Mouse (Mus musculus): Measurements from ENCODE around the gene Ric8b. TPM values are rescaled to one million over a fixed set of nuclear protein-coding genes. Genes with fewer than 3 reads are reported as not detected.

Gene Ric8b
- total RNA-seq, 2 experiments from 2014 or later, result 31.6 to 37.6 TPM

DNA sequence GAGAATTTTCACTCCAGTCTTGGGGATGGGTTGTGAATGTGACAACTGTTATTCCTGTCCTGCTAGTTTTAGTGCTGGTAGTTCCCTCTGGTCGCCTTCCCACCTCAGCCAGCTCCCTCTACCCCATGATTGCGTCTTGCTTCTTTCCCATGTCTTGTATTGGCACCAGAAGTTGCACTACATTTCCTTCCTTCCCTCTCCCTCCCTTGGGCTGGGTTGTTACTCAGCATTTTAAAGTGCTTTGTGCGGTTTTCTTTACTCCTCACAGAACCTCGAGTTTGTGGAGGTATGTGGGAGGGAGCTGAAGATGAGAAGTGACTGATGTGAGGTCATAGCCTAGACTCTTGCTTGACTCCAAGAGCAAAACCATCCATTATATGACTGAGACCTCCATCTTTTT, 38.8 kb downstream of the Ric8b start:
- intact Hi-C loops (cut with DNase I), result no loop called here
- no peak for DNase-seq

DNA sequence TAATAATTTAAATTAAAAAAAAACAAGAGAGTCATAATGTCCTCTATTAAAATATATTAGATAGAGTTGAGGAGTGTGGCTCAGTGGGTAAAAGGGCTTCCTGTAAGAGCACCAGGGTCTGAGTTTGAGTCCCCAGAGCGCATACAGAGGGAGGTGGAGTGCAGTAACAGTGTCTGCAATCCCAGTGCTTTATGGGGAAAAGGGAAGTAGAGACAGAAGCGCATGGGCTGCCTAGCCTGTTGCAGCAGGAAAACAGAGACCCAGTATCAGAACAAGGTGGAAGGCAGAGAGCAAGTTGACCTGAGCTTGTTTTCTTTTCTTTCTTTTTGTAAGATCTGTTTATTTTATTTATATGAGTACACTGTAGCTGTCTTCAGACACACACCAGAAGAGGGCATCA, 41.2 kb downstream of the Ric8b start:
- no peak for DNase-seq
- intact Hi-C loops (cut with DNase I), result no loop called here

DNA sequence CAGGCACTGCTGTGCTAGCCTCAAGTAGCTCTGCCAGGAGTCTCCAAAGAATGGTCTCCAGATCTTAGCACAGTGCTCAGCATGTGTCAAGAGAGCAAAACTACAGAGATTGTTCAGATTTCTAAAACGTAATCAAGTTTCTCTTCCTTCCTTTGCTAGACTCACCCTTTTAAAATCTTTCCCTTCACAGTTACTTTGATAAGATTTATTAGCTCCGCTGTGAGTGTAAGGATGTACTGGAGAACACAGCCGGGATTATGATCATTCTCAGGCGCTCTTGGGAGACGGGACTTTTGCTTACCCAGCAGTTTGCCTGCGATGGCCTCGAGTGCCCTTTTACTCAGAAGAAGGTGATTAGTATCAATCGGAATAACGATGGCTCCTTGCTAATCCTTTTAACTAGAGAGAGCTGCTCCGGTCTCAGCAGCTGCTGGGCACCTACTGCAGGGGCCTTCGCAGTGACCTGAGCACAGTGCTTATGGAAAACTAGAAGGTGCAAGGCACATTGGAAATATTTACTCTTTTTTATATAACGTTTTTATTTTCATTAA, 43.0 kb downstream of the Ric8b start:
- intact Hi-C loops (cut with DNase I), result no loop called here
- no peak for DNase-seq

DNA sequence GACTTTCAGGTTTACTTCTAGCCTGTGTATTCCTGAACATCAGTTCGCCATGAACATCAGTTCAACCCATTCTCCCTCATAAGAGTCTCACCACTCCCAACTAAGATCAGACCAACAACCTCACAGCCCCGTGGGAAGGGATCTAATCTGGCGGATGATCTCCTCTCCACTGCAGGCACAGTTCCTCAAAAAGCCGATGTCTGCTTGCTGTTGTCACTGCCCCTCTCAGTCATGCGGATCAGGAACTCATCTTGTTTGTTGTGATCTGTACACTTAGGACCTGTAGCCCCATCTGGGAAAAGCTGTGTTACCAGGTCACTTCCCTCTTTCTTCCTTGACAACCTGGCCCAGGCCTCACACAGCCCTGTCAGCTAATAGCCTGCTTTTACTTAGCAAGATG, 45.7 kb downstream of the Ric8b start:
- no peak for DNase-seq
- intact Hi-C loops (cut with DNase I), result no loop called here

DNA sequence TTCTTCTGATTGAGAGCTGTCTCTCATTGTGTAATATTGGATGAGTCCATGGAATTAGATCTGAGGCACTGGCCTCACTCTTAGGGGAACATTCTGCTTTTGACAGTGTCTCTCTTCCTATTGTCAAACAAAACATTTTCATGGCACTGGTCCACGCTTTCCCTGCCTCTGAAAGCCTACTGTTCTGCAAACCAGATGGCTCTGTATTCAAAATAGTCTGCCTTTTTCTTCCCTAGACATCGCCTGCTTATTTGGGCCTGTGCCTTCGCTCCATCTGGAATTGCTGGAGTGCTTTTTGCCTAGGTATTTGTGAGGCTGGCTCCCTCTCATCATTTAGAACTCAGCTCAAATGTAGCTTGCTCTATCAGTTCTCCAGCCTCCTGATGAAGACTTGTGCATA, 46.3 kb downstream of the Ric8b start:
- intact Hi-C loops (cut with DNase I), result no loop called here
- no peak for DNase-seq

DNA sequence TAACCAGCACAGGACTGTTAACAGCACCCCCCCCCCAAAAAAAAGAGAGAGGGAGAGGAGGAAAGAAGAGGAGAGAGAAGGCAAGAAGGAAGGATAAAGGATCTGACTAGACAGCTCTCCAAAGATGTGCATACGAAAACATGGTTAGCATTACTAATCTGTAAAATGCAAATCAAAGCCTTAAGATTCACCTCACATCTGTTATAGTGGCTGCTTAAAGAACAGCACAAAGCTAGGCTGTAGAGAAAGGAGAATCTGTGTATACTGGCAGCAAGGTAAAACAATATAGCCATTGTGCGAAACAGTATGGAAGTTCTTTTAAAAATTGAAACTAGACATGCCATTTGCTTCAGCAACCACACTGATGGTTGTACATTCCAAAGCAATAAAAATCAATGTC, 49.1 kb downstream of the Ric8b start:
- intact Hi-C loops (cut with DNase I), result no loop called here
- no peak for DNase-seq

DNA sequence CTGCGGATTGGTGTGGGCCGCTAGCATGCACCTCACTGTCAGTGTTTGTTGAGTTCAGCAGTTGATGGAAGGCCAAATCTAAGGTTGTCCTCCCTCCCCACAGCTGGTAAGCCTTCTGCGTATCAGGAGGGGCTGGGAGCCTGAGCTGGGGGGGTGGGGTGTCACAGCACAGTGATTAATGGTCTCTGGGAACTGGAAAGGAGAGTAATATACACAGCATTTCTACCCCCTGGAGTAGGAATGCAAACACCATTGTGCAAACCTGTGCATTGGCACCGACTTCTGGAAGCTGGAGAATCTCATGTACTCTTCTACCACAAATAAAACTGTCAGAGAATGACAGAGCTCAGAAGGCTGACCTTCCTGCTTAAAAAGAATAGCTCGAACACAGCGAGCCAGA, 50.2 kb downstream of the Ric8b start:
- no peak for DNase-seq
- intact Hi-C loops (cut with DNase I), result no loop called here

DNA sequence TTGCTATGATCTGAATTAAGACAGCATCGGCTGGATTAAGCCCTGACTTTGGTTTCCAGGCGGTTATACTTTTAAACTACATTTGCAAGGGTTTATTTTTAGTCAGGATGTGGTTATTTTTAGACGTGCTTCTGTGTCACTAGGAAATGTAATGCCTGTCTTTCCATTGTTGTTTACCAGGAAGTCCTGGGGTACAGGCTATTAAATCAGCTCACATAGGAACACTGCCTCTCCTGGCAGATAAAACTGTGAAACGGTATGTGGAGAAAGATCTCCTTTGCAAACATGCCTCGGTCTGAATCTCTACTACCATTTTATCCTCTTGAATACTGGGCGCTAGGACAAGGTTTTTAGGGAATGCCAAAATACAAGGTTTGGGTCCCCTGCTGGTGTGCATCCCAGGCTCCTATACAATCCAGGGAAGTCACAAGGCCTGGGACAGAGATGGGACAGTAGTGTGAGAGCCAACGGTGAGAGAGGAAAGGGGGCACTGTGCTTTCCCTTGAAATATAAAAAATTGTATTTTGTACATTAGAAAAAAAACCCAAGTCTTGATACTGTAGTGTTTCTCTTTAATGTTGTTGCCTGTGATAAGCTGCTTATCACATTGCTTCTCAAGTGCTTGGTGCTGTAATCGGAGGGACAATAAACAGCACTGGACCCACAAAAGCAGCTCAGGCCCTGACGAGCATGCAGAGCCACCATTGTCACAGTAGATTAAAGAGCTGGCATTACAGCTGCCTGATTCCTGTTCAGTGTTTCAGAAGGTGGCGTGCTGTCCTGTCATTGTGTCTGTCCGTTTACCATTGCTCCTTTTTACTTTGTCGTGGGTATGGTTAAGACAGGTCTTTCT, 51.7 kb downstream of the Ric8b start:
- DNase-seq, result no peak
- intact Hi-C loops (cut with DNase I), result no loop called here

DNA sequence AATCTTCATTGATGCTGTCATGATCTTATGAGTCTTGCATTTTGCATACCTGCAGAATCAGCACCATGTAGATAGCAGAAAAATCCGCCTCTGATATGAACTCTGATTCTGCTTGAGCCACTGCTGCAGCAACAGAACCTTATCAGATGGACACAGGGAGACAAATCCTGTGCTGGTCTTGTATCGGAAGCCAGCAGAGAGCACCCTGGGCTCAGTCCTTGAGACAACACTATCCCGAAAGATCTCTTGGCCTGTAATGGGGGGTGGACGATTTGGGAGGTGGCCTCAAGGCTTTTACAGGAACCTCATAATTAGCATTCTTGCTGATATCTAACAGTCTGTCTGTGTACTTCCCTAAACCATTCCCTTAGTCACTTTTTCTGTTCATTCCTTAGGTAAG, 57.8 kb downstream of the Ric8b start:
- no peak for DNase-seq
- intact Hi-C loops (cut with DNase I), result no loop called here

DNA sequence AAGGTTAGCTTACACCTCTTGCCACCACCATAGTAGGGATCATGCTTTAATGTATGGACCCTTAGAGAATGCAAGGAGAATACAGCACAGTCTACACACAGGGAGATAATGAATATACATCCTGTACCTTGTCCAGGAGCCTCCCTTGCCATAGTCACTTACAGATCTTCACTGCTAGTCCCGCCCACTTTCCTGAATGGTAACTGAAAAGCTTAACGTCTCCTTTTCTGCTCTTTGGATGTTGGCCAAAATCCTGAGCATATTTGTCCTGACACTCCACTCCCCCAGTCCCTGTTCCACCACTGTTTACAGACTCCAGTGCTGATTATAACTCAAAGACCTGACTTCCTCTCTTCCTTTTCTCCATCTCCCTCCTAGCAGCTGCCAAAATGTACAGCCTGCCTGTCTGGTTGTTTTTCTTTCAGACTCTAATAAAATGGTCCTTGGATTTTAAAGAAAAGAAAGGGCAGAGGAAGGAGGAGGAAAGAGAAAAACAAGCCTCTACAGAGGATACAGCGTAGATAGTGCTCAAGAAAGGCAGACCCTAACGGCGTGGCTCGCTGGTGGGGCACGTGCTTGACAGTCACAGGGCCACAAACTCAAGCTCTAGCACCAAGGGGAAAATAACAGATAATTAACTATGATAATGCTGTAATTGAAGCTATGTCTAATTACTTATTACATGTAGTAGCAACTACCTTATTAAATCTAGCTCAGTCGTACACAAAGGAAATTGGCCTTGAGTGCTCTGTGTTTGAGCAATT, 59.4 kb downstream of the Ric8b start:
- DNase-seq, result no peak
- intact Hi-C loops (cut with DNase I), result no loop called here

DNA sequence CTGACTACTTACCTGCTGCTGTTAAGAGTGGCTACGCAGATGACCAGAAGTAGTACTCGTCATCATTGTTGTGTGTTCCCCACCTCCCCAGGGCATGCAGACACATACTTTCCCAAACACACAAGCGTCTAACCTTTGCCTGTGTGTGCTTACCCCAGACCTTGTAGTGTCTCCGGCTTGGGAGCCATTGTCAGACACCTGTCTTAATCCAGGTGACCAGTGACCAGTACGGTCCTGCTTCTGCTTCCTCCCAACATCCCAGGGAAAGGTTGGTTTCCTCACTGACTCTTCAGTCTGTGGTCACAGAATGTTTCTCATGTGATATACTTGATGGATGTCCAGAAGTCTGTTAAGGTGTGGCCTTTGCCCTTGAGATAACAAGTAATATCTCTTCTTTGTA, 62.9 kb downstream of the Ric8b start:
- intact Hi-C loops (cut with DNase I), result no loop called here
- DNase-seq, result no peak

DNA sequence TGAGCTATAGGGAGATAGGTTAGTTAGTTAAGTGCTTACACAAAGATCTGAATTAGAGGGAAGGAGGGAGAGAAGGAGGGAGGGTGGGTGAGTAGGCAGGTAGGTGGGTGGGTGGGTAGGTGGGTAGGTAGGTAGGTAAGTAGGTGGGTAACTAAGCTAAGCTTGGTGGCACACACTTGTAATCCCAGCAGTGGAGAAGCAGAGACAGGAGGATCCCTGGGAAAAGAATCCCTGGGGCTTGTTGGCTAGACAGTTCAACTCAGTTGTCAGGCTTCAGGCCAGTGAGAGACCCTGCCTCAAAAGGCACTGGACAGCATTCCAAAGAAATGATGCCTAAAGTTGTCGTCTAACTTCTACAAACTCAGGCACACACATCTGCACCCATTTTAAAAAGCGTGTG, 64.0 kb downstream of the Ric8b start:
- intact Hi-C loops (cut with DNase I), result no loop called here
- DNase-seq, result no peak

DNA sequence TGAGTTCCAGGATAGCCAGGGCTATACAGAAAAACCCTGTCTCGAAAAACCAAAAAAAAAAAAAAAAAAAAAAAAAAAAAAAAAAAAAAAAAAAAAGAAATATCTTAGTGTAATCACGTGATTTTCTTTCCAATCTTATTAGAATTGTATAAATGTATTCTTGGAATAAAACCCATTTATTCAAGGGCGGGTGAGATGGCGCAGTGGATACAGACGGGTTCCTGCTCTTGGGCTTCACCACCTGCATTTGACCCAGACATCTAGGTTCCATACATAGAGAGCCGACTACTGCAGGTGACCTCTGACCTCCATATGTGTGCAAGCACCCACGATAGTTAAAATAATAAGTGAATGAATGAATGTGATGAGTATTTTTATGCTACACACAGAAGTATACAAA, 65.3 kb downstream of the Ric8b start:
- intact Hi-C loops (cut with DNase I), result no loop called here
- no peak for DNase-seq

DNA sequence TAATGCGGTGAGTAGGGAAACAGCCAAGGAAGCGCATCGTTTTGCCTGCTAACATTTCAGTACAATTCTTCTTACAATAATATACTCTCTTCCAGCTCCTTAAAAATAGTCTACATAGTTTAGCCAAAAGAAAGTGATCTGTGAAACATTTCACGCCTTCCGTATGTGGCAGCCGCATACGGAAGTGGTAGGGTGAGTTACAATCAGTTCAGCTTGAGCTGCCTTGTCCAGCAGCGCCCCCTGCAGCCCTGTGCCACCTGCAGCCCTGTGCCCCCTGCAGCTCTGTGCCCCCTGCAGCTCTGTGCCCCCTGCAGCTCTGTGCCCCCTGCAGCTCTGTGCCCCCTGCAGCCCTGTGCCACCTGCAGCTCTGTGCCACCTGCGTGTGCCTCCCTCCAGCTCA, 68.5 kb downstream of the Ric8b start:
- DNase-seq, result peak; percentile 25 to 56
- intact Hi-C loops (cut with DNase I), result loop anchor here (5.0 kb wide), 3 partner anchors 74 to 344 kb away; no protein-coding TSS in a partner anchor

DNA sequence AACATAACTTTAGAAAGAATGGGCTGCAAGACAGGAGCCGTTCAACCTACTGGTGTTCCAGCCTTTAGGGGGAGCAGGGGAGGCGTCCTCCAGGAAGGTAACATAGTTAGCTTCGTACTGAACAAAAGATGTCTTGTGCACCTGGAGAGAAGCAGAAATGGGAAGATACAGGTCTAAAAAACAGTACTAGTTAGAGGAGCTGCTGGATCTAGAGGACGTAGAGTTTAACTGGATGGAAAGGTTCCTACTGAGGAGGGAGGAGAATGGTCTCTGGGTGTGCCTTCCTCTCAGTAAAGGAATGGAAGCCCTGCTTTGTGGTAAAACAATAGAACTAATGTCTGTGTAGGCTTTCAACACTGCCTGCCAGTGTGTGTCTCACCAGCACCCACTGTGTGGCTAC, 70.2 kb downstream of the Ric8b start:
- intact Hi-C loops (cut with DNase I), result loop anchor here (5.0 kb wide), 3 partner anchors 75 to 345 kb away; no protein-coding TSS in a partner anchor
- no peak for DNase-seq

DNA sequence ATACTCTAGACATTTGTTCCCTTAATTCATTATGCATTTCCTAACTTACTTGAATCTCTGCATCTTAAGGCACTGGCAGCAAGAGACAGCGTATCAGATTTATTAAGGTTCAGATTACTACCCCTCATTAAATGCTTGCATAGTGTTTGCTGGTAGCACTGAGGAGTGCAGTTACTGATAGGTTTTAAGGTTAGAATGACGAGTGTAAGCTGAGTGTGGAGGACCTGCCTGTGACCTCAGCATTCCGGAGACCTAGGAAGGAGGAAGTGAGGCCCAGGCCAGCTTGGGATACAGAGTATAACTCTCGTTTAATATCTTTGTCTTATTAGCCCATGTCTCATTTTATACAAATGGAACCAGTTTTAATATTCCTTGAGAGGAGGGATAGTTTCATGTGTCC, 71.2 kb downstream of the Ric8b start:
- intact Hi-C loops (cut with DNase I), result loop anchor here (5.0 kb wide), 3 partner anchors 76 to 346 kb away; no protein-coding TSS in a partner anchor
- no peak for DNase-seq

DNA sequence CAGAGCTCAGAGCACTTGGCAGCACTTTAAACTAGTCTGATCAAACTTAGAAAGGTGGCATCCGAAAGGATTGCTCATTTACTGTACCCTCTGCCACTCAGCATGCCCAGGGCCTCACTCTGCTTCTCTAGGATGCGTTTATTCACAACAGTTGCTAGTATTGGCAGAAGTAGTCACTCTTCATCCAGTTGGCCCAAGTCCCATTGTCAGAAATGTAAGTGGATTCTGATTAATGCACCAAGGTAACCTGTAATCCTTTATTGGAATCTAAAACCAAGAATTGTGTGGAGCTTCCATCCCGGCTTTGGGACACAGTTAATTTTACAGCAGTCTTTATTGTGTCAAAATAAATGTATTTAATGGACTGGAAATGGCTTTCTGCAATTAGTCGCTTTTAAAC, 76.9 kb downstream of the Ric8b start:
- no peak for DNase-seq
- intact Hi-C loops (cut with DNase I), result no loop called here

DNA sequence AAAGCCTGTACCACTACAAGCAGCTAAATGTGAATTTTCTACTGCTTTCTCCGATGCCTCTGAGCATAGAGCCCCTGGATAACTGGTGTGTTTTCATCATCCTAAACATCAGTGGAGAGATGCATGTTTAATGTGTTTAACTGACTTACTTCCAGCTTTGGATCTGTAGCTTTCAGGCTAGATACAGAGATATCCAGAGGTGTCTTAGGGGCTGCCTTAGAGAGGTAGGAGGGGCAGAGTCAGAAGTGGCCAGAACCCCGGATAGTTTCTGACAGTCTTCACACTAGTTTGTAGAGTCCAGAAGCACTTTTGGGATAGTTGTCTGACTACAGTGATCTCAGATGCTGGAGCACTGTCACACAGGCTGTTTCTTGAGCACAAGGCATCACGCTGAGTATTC, 77.6 kb downstream of the Ric8b start:
- intact Hi-C loops (cut with DNase I), result no loop called here
- DNase-seq, result no peak

DNA sequence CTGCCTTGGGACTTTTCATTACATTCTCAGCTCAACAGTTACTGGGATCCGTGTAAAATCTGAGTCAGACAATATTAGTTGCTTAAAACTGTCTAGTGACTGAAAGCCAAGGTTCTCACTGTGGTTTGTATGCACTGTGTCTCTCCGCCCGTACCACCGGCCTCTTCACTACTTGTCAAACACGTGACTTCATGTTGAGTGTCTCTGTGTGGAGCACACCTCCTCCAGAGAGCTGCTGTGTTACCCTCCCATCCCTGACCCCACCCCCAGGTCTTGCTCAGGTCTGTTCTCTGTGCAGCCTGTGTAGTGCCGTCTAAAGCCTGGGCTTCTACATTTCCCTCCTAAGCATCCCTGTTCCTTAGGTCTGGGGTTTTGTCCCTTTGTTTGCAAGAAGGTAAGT, 79.0 kb downstream of the Ric8b start:
- intact Hi-C loops (cut with DNase I), result no loop called here
- DNase-seq, result no peak

DNA sequence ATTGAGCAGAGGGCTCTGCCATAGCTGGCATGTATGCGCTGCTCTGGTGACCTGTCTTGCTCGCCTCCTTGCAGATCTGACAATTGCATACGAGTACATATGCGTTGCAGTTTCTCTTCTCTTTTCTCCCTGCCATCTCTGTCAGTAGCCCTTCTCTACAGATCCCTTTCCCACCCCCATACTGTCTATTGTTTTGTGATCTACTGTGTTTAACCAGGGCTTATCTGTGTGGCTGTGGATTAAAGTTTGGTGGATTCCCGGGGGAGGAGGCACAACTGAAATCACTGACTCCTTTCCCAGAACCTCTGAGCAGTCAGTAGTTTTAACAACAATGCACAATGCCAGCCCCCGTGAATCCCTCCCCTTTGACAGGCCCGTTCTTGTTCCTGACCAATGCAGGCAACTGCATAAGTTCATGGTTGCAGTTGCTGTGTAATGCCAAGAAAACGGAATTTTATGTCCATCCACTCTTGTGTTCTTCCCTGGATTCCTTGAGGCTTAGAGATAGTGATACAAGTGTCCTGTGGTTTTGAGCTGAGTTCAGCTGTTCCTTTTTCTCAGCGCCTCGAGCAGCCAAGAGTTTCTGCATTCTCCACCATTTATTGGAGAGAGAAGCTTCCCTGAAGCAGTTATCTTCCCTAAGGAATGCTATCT, 80.3 kb downstream of the Ric8b start:
- intact Hi-C loops (cut with DNase I), result no loop called here

DNA sequence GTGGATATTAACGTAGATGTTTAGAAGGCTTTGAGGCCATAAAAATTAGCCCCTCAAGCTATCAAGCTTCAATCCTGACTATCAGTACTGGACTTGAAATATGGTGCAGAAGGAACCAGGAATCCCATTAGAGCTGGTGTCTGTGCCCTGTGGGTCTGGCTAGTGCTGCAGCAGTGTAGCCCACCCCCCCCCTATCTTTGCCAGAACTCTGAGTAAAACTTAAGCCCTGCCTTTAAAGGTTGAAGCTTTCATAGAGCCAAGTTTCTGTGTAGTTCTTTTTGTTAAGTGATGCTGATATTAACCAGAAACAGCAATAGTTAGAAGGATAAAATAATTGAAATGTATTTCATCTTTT, 80.8 kb downstream of the Ric8b start:
- intact Hi-C loops (cut with DNase I), result no loop called here
- DNase-seq, result no peak

More for the DNA sequence above, 80.3 kb downstream of the Ric8b start:
- DNase-seq, result no peak

All from gastrocnemius, postnatal 36 days (tissue).